Mouse (Mus musculus): ENCODE results near the gene Hoxa3. TPM values are rescaled to one million over a fixed set of nuclear protein-coding genes. Genes with fewer than 3 reads are reported as not detected.

The Hoxa3 gene
- polyA plus RNA-seq, 2 experiments = 3.4 to 12.0 TPM

DNA sequence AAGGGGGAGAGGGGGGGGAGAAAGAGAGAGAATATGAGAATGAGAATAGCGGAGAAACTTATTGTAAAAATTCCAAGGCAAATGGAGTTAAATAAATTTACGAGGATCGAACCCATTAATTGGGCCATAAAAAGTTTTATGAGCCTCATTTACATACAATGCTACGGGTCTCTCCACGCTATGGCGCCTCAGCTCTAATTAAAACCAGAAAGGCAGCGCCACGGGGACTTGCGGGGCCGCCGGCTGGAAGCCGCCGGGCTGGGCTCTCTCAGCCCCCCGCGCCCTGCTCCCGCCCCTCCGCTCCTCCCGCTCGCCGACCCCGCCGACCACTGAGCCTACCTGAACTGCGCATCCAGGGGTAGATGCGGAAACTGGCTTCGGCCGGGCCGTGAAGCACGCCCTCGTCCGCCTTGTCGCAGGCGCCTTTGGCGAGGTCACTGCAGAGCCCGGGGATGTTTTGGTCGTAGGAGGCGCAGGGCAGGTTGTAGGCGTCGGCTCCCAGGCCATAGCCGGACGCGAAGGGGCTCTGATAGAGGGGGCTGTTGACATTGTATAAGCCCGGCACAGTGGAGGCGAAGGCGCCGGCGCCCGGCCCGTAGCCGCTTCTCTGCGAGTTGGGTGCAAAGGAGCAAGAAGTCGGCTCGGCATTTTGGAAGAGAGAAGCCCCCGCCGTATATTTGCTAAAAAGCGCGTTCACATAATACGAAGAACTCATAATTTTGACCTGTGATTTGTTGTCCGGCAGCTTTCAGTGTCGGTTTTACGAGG, 3.7 kb upstream of the Hoxa3 start:
- no peak for TF ChIP-seq POLR2A (IDR thresholded peaks at IDR 0.05; ENCODE audit: borderline replicate concordance, extremely low read depth, insufficient read depth, insufficient read length)
- no peaks in the 10 kb centered on the region for H3K36me3 ChIP-seq (ENCODE audit: control insufficient read depth, insufficient read depth, low read length)
- peak overlapping the region; percentile 65 for H3K4me3 ChIP-seq (replicated peaks; ENCODE audit: low read length)
- no peaks in the 10 kb centered on the region for H3K9me3 ChIP-seq (ENCODE audit: control insufficient read depth, low read length)
- peak overlapping the region; percentile 71 for H3K9ac ChIP-seq (ENCODE audit: low read depth, low read length, severe bottlenecking)
- peak overlapping the region; percentile 89 for H3K27ac ChIP-seq (replicated peaks; ENCODE audit: low read depth, low read length)
- peaks cover 42% of the 10 kb centered on the region for H3K4me1 ChIP-seq (ENCODE audit: control insufficient read depth, insufficient read depth, low read length)
- DNase-seq (ENCODE audit: low spot score) (peak; percentile 66), ATAC-seq (ENCODE audit: low FRiP score, low read depth) (no peak)
- peaks cover 23% of the 10 kb centered on the region for H3K27me3 ChIP-seq (ENCODE audit: control insufficient read depth, insufficient read depth, low read length)
- peak overlapping the region; percentile 96 for H3K4me2 ChIP-seq (replicated peaks; ENCODE audit: low read depth, low read length, severe bottlenecking)
- 0% methylated on average over 54 of the region's 60 CpGs for WGBS

DNA sequence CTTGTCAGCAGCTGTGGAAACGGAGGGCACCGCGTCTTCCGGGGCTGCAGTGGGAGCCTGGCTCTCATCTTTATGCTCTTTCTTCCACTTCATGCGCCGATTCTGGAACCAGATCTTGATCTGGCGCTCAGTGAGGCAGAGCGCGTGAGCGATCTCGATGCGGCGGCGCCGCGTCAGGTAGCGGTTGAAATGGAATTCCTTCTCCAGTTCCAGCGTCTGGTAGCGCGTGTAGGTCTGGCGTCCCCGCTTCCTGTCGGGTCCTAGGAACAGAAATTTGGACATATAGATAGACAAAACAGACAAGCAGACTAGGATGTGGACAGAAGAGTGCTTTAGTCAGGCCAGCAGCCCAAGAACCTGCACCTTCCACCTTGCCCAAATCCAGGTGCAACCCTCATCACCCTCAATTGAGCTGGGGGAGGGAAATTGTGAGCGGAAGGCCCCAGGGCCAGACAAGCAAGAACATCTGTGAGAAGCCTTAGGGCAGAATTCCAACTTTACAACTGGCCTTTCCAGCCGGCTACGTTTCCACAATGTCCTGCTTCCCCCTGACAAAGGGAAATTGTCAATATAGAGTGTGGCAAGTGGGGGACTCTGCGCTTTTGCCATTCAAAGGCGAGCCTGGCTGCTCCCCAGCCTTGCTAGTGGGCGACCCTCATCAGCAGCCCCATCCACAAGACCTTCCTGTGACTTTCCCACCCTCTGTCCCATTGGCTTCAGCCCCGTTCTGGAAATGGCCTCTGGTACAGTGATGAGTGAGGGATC, 2.8 kb upstream of the Hoxa3 start:
- Histone ChIP-seq H3K4me2 (replicated peaks; ENCODE audit: low read depth, low read length, severe bottlenecking) (peak overlapping the region; percentile 96), H3K9ac (ENCODE audit: low read depth, low read length, severe bottlenecking) (peak overlapping the region; percentile 71)
- ATAC-seq (ENCODE audit: low FRiP score, low read depth) = no peak

DNA sequence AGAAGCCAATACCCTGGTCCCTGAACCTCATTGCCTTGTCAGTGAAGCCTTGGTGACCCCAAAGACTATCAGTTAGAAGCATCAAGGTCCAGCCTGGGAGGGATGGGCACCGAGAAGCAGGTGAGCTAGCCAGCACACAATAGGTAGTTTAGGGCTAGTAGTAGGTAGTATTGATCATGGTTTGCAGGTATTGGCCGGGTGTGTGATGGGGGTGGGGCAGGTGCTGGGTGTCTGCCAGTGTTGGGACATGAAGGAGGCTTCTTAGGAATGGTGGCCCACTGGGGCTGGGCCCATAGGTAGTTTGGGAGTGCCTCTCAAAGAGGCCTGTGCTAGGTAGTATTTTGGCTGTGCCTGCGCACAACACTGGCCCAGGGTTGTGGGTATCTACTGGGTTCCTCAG, 1.9 kb upstream of the Hoxa3 start:
- ATAC-seq (ENCODE audit: low FRiP score, low read depth) (no peak), DNase-seq (ENCODE audit: low spot score) (no peak)
- H3K27me3 ChIP-seq (ENCODE audit: control insufficient read depth, insufficient read depth, low read length) = peaks cover 28% of the 10 kb centered on the region
- H3K9me3 ChIP-seq (ENCODE audit: control insufficient read depth, low read length) = no peaks in the 10 kb centered on the region
- no peak overlapping the region; the same call in 1 of the 2 replicates for H3K4me3 ChIP-seq (replicated peaks; ENCODE audit: low read length)
- H3K27ac ChIP-seq (replicated peaks; ENCODE audit: low read depth, low read length) = no peak overlapping the region
- no peak overlapping the region for H3K9ac ChIP-seq (ENCODE audit: low read depth, low read length, severe bottlenecking)
- H3K36me3 ChIP-seq (ENCODE audit: control insufficient read depth, insufficient read depth, low read length) = no peaks in the 10 kb centered on the region
- 53% methylated on average over 3 of the region's 3 CpGs for WGBS
- no peak for TF ChIP-seq POLR2A (IDR thresholded peaks at IDR 0.05; ENCODE audit: borderline replicate concordance, extremely low read depth, insufficient read depth, insufficient read length)
- peaks cover 43% of the 10 kb centered on the region for H3K4me1 ChIP-seq (ENCODE audit: control insufficient read depth, insufficient read depth, low read length)
- H3K4me2 ChIP-seq (replicated peaks; ENCODE audit: low read depth, low read length, severe bottlenecking) = peak overlapping the region; percentile 96; the same call in 1 of the 2 replicates

More for the DNA sequence above, 2.8 kb upstream of the Hoxa3 start:
- WGBS = 4% methylated on average over 30 of the region's 30 CpGs
- no peak for TF ChIP-seq POLR2A (IDR thresholded peaks at IDR 0.05; ENCODE audit: borderline replicate concordance, extremely low read depth, insufficient read depth, insufficient read length)
- Histone ChIP-seq H3K36me3 (ENCODE audit: control insufficient read depth, insufficient read depth, low read length) (no peaks in the 10 kb centered on the region), H3K27me3 (ENCODE audit: control insufficient read depth, insufficient read depth, low read length) (peaks cover 28% of the 10 kb centered on the region), H3K4me3 (replicated peaks; ENCODE audit: low read length) (peak overlapping the region; percentile 65), H3K4me1 (ENCODE audit: control insufficient read depth, insufficient read depth, low read length) (peaks cover 45% of the 10 kb centered on the region), H3K9me3 (ENCODE audit: control insufficient read depth, low read length) (no peaks in the 10 kb centered on the region), H3K27ac (replicated peaks; ENCODE audit: low read depth, low read length) (peak overlapping the region; percentile 58; the same call in 1 of the 2 replicates)
- DNase-seq (ENCODE audit: low spot score) = peak; percentile 54

DNA sequence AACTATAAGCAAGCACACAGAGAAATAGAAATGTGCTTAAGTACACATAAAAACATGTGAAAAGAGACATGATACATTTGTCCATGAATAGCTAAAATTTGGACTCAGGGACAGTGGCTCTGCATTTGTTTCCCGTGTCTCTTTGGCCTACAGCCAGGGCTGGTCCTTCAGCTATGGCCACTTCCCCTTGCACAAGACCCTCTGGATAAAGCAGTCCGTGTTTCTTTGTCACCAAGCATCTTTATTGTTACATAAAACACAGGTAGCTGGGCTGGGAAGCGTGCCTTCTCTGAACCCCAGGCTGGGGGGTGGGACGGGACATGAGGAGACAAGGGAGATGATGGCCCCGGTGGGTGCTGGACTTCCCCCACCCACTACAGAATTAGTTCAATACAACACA, 1.1 kb upstream of the Hoxa3 start:
- no peak for DNase-seq (ENCODE audit: low spot score)
- no peaks in the 10 kb centered on the region for H3K36me3 ChIP-seq (ENCODE audit: control insufficient read depth, insufficient read depth, low read length)
- no peak overlapping the region for H3K27ac ChIP-seq (replicated peaks; ENCODE audit: low read depth, low read length)
- no peaks in the 10 kb centered on the region for H3K9me3 ChIP-seq (ENCODE audit: control insufficient read depth, low read length)
- no peak overlapping the region for H3K9ac ChIP-seq (ENCODE audit: low read depth, low read length, severe bottlenecking)
- peaks cover 29% of the 10 kb centered on the region for H3K27me3 ChIP-seq (ENCODE audit: control insufficient read depth, insufficient read depth, low read length)
- no peak for ATAC-seq (ENCODE audit: low FRiP score, low read depth)
- no peak overlapping the region for H3K4me2 ChIP-seq (replicated peaks; ENCODE audit: low read depth, low read length, severe bottlenecking)
- H3K4me3 ChIP-seq (replicated peaks; ENCODE audit: low read length) = no peak overlapping the region
- H3K4me1 ChIP-seq (ENCODE audit: control insufficient read depth, insufficient read depth, low read length) = peaks cover 46% of the 10 kb centered on the region
- WGBS = 34% methylated on average over 5 of the region's 5 CpGs
- no peak for TF ChIP-seq POLR2A (IDR thresholded peaks at IDR 0.05; ENCODE audit: borderline replicate concordance, extremely low read depth, insufficient read depth, insufficient read length)

DNA sequence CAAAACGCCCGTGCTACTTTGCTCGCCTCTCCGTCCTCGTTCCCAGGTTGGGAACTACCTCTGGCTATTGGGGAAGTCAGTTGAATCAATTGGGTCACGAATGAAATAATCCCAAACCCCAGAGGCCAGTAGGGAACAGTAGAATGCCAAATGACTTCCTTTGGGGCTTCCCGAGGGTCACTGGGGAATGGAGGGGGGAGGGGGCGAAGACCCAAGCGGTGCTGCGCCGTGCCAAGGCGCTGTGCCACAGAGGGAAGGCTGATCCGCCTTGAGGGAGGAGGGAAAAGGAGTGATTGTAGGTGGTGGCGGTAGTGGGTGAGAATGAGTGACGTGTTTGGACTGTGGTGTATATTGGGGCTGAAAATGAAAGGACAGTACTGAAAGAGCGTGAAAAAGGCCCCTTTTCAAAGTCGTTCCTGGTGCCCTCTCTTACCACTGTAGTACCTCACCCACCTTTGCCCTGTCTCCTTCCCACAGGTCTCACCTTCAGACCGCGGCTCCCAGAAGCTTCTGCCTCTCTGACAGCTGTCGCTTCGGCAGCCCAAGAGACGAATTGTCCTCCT, 499 bp downstream of the Hoxa3 start:
- Histone ChIP-seq H3K4me2 (replicated peaks; ENCODE audit: low read depth, low read length, severe bottlenecking) (peak overlapping the region; percentile 75), H3K36me3 (ENCODE audit: control insufficient read depth, insufficient read depth, low read length) (no peaks in the 10 kb centered on the region), H3K9ac (ENCODE audit: low read depth, low read length, severe bottlenecking) (peak overlapping the region; percentile 84), H3K4me3 (replicated peaks; ENCODE audit: low read length) (peak overlapping the region; percentile 65), H3K9me3 (ENCODE audit: control insufficient read depth, low read length) (no peaks in the 10 kb centered on the region), H3K27ac (replicated peaks; ENCODE audit: low read depth, low read length) (peak overlapping the region; percentile 91), H3K27me3 (ENCODE audit: control insufficient read depth, insufficient read depth, low read length) (peaks cover 29% of the 10 kb centered on the region), H3K4me1 (ENCODE audit: control insufficient read depth, insufficient read depth, low read length) (peaks cover 47% of the 10 kb centered on the region)
- WGBS = 0% methylated on average over 22 of the region's 22 CpGs
- DNase-seq (ENCODE audit: low spot score) = peak; percentile 4
- no peak for ATAC-seq (ENCODE audit: low FRiP score, low read depth)
- 0 out of 2 replicates have a peak, but pooled peaks have one; percentile 17 for TF ChIP-seq POLR2A (IDR thresholded peaks at IDR 0.05; ENCODE audit: borderline replicate concordance, extremely low read depth, insufficient read depth, insufficient read length)
